Mouse (Mus musculus): Measurements from ENCODE around the gene Papss1.

DNA sequence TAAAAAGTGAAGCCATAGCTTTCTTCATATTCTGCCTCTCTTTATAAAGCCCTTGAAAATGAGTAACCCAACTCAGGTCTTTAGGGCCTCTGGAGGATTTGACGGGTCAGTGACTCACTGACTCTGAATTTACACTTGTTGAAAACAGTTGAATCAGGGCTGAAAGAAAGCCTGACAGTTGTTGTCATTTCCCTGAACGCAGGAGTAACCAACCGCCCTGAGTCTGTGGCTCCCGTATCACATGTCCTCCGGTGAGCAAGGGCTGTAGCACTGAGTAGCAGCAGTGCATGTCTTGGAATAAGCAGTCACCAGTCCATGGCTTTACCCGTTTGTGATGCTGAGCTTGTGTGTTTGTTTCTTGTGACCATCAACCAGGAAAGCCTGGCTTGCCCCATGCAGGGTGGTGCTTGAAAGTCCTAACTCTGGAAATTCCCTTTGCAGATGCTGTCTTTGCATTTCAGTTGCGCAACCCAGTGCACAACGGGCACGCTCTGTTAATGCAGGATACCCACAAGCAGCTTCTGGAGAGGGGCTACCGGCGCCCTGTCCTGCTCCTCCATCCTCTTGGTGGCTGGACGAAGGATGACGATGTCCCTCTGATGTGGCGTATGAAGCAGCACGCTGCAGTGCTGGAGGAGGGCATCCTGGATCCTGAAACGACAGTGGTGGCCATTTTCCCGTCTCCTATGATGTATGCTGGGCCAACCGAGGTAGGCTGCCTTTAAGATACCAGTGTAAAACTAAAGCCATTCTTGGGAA is 54.2 kb downstream of the Papss1 start:
- TF ChIP-seq EP300 (IDR thresholded peaks at IDR 0.05) (no peak), CTCF (IDR thresholded peaks at IDR 0.05) (no peak)

Measured in lung, postnatal 0 days (tissue).